In genomic region chr19:34878603-34879541, GRCm38 (mm10) we compare ENCODE assay signal across 8 mouse cellular contexts. TPM values are rescaled to one million over a fixed set of nuclear protein-coding genes. Genes with fewer than 3 reads are reported as not detected.
DNase-seq lines count a peak whose midpoint lies in the region; ATAC-seq and TF ChIP-seq lines count a peak whose summit lies in the region.

TSS of gene Pank1 (minus strand) at chr19:34879455.

- H3K27ac ChIP-seq in ES-E14 (ENCODE audit: insufficient read depth, low read depth, low read length, poor library complexity, severe bottlenecking) = peak within 1 kb of the TSS; percentile 26
- H3K27ac ChIP-seq in forebrain, postnatal 0 days (ENCODE audit: low read depth, low read length) = peak within 1 kb of the TSS; percentile 91
- peak within 1 kb of the TSS; percentile 100 for H3K27ac ChIP-seq in lung, embryonic 15.5 days

- peaks cover 0 to 4% of the 10 kb centered on the region in 2 experiments; a peak in 1 of 4 replicates for H3K4me1 ChIP-seq in ES-E14 (ENCODE audit: control insufficient read depth in 2 of 2, insufficient read depth in 2 of 2, low read length in 2 of 2, poor library complexity in 1 of 2)
- H3K4me1 ChIP-seq in forebrain, postnatal 0 days (ENCODE audit: insufficient read depth) = no peaks in the 10 kb centered on the region
- peaks cover 17% of the 10 kb centered on the region; the same call in 1 of the 2 replicates for H3K4me1 ChIP-seq in lung, embryonic 15.5 days

- no peaks in the 10 kb centered on the region for H3K27me3 ChIP-seq in forebrain, postnatal 0 days (ENCODE audit: insufficient read depth, low read length)
- H3K27me3 ChIP-seq in lung, embryonic 15.5 days = no peaks in the 10 kb centered on the region

- in situ Hi-C loops in ES-E14 (cut with MboI; ENCODE audit: low sequenced_read_pairs in 2 of 2, unreplicated experiment in 2 of 2) = no loop called here

- no peaks in the 10 kb centered on the region for H3K36me3 ChIP-seq in ES-E14 (ENCODE audit: control insufficient read depth, insufficient read depth, low read length, poor library complexity, severe bottlenecking)
- no peaks in the 10 kb centered on the region for H3K36me3 ChIP-seq in forebrain, postnatal 0 days (ENCODE audit: insufficient read depth)
- no peaks in the 10 kb centered on the region for H3K36me3 ChIP-seq in lung, embryonic 15.5 days

- peak within 1 kb of the TSS; percentile 88 for H3K4me2 ChIP-seq in forebrain, postnatal 0 days (ENCODE audit: low read depth)
- H3K4me2 ChIP-seq in lung, embryonic 15.5 days = peak within 1 kb of the TSS; percentile 84

- WGBS in forebrain, postnatal 0 days = under 1% methylated on average over 85 of the region's 96 CpGs
- under 1% methylated on average over 90 of the region's 96 CpGs for whole genome bisulfite sequencing in lung, embryonic 15.5 days

- no peaks in the 10 kb centered on the region for H3K9me3 ChIP-seq in ES-E14 (ENCODE audit: control insufficient read depth, insufficient read depth, low read depth, low read length)
- H3K9me3 ChIP-seq in forebrain, postnatal 0 days (ENCODE audit: low read length) = no peaks in the 10 kb centered on the region
- no peaks in the 10 kb centered on the region for H3K9me3 ChIP-seq in lung, embryonic 15.5 days

- H3K4me3 ChIP-seq in ES-E14 (ENCODE audit: insufficient read depth in 1 of 2, low read depth in 1 of 2, low read length in 2 of 2, poor library complexity in 1 of 2, severe bottlenecking in 1 of 2) = peak within 1 kb of the TSS; percentile 71 to 80
- peak within 1 kb of the TSS; percentile 90 for H3K4me3 ChIP-seq in forebrain, postnatal 0 days (ENCODE audit: low read depth, low read length)
- peak within 1 kb of the TSS; percentile 93 for H3K4me3 ChIP-seq in lung, embryonic 15.5 days

- DNase-seq in ES-E14 (ENCODE audit: low read depth, low spot score) = no peak
- DNase-seq in forebrain, postnatal 0 days = peak; percentile 81
- DNase-seq in heart, postnatal 4 days = peak; percentile 75
- DNase-seq in layer of hippocampus, adult 9-10 months (ENCODE audit: low spot score) = peak; percentile 55
- peak; percentile 60 for DNase-seq in ovary, postnatal 10 days (ENCODE audit: low spot score)
- DNase-seq in thymus, postnatal 10 days (ENCODE audit: low spot score in 2 of 2) = peak; percentile 54 to 56

- no peak for TF ChIP-seq CTCF in forebrain, postnatal 0 days (IDR thresholded peaks at IDR 0.05; ENCODE audit: low read depth)

- H3K9ac ChIP-seq in ES-E14 (ENCODE audit: insufficient read depth, low read depth, low read length, poor library complexity, severe bottlenecking) = peak within 1 kb of the TSS; percentile 86
- H3K9ac ChIP-seq in forebrain, postnatal 0 days = peak within 1 kb of the TSS; percentile 86
- peak within 1 kb of the TSS; percentile 96 for H3K9ac ChIP-seq in lung, embryonic 15.5 days

- ATAC-seq in cerebellum, adult (ENCODE audit: insufficient number of reproducible peaks, low FRiP score, low TSS enrichment) = peak; percentile 55
- ATAC-seq in forebrain, postnatal 0 days = peak; percentile 67
- peak; percentile 60 for ATAC-seq in lung, embryonic 15.5 days (ENCODE audit: borderline replicate concordance, extremely low read depth, low FRiP score, low TSS enrichment)

TF ChIP-seq in ES-E14, 5 proteins besides CTCF, POLR2A, EP300 and RAD21:
- TF ChIP-seq ZNF384 (IDR thresholded peaks at IDR 0.05; ENCODE audit: low read depth, low read length) = no peak
- TF ChIP-seq CHD2 (IDR thresholded peaks at IDR 0.05; ENCODE audit: low read depth, low read length) = no peak
- no peak for TF ChIP-seq MAFK (IDR thresholded peaks at IDR 0.05; ENCODE audit: insufficient read depth, low read depth, low read length)
- no peak for TF ChIP-seq ZC3H11A (IDR thresholded peaks at IDR 0.05; ENCODE audit: borderline replicate concordance, low read depth, low read length)
- TF ChIP-seq HCFC1 (IDR thresholded peaks at IDR 0.05; ENCODE audit: borderline replicate concordance, insufficient read depth, low read length) = no peak

RNA-seq across cellular contexts. Expression of gene Pank1, which starts in this region (rescaled TPM):
- total RNA-seq in ES-E14 (2012; rRNA removed) = 6.9 TPM in 2 replicates
- 11.8 and 14.6 TPM in 2 replicates for total RNA-seq in forebrain, postnatal 0 days (2014; rRNA removed)
- polyA plus RNA-seq in forebrain, postnatal 0 days (2015; fragmentation: Nextera tagmentation; extraction: Ambion mirVana) = 3.6 and 5.5 TPM in 2 replicates
- total RNA-seq in heart, postnatal 4 days (2021) = 10 to 100 TPM; 27.3 to 29.0 TPM
- polyA plus RNA-seq in lung, embryonic 15.5 days (2015; fragmentation: Nextera tagmentation; extraction: Ambion mirVana) = 7.8 and 8.8 TPM in 2 replicates

Comparison
In these comparisons a context has a peak if more than half of its experiments do, and no peak if none do; other contexts are left out.
1. H3K27ac ChIP-seq: peak in every context shown above with its lines; median percentile 100 in lung, embryonic 15.5 days; 91 in forebrain, postnatal 0 days; 26 in ES-E14.